Mouse (Mus musculus) gastrocnemius, adult 2 months (tissue): Measurements from ENCODE around the gene Tmem94. TPM values are rescaled to one million over a fixed set of nuclear protein-coding genes. Genes with fewer than 3 reads are reported as not detected.
"Not testable (repeated sequence)": the region's sequence is repeated elsewhere in the genome, so short reads cannot be mapped to it uniquely, and the experiment has no call there.

Source experiments
- DNase-seq: peaks from one replicate; pipeline ENCODE4 v3.0.0; 2022
- H3K27ac ChIP-seq: fragments of 200-600 bp; 2 replicates; pipeline ENCODE4 v1.8.1; 2022; ENCODE audit warnings: mild to moderate bottlenecking
- H3K4me3 ChIP-seq: fragments of 200-600 bp; 2 replicates; pipeline ENCODE4 v1.8.1; 2022; ENCODE audit warnings: mild to moderate bottlenecking, moderate library complexity
- CTCF ChIP-seq: fragments of 200-600 bp; IDR thresholded peaks from 2 replicates; pipeline ENCODE4 v1.8.1; 2022; ENCODE audit warnings: antibody characterized with exemption, mild to moderate bottlenecking, moderate library complexity
- intact Hi-C: fragments of 180-260 bp; cut with DNase I; formaldehyde crosslinking; loops from one replicate; pipeline ENCODE4 v1.15.1; 2025
- total RNA-seq, 2 experiments: library from RNA; stranded (reverse); gene quantifications; 2 replicates each; pipeline ENCODE4 v1.2.3; 2021

Tmem94 gene
- total RNA-seq, 2 experiments from 2014 or later: 90.6 to 99.5 TPM

DNA sequence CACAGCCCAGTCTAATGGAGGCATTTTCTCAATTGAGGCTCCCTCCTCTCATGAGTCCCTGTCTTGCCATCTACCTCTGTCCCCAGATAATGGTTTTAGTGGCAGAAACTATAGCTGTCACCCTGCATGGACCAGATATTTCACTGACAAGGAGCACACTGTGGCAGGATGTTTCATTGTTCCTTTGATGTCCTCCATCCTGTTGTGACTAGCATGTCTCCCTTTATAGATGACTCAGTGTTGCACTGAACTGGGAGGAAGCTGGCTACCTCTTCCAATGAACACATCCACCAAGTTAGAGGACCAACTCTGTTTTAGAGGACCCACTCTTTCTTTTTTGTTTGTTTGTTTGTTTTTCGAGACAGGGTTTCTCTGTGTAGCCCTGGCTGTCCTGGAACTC is 19.1 kb upstream of the Tmem94 start:
- Histone ChIP-seq H3K4me3 (no peak overlapping the region), H3K27ac (no peak overlapping the region)
- TF ChIP-seq CTCF: no peak
- intact Hi-C loops: no loop called here
- no peak for DNase-seq

DNA sequence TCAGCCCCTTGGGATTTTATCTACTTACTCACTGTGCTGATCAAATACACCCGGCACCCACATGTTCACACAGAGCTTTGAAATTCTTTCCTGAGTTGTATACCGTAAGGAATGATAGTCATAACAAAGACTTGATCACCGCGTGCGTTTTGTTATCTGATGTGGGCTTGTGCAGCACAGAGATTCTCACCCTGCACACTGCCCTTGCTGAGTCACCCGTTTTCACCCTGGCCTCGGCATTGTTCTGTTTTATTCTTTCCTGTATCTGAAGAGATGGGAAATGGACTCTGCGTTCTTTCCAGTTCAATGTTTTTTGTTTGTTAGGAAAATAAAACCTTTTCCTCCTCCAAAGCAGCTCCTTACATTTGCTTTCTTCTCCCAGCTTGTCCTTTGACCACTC is 18.5 kb upstream of the Tmem94 start:
- DNase-seq: no peak
- TF ChIP-seq CTCF: no peak
- intact Hi-C loops: no loop called here
- no peak overlapping the region for H3K27ac ChIP-seq
- no peak overlapping the region for H3K4me3 ChIP-seq

DNA sequence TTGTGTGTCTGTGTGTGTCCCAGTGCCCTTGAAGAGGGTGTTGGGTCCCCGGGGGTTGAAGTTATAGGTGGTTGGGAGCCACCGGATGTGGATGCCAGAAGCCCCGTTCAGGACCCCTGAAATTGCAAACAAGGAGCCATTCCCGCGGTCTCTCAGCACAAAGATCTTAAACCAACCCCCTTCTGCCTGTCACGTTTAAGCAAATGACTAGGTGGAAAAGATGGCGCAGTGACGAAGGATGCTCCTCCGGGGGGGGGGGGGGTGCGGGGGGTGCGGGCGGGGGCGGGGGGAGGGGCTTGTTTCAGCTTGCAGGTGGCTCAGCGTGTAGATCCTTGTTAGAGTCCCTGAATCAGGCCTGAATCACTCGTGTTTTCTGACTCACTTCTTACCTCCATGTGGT is 17.9 kb upstream of the Tmem94 start:
- intact Hi-C loops: no loop called here
- DNase-seq: no peak
- H3K27ac ChIP-seq: no peak overlapping the region
- no peak for TF ChIP-seq CTCF
- no peak overlapping the region for H3K4me3 ChIP-seq

DNA sequence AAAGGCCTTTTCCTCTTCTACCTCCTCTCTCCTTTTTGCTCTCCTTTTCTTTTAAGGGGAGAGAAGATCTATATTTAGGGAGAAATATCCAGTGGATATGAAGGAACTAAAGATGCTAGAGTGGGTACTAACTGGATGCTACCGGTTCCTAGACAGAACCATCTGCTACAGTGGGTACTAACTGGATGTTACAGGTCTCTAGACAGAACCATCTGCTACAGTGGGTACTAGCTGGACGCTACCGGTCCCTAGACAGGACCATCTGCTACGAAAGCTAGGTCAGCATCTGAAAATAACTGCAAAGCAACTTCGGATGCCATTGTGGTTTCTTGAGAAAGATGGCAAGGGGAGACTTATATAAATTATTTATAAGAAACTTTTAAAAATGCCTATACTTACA is 15.4 kb upstream of the Tmem94 start:
- intact Hi-C loops: loop anchor here (5.0 kb wide), 1 partner anchor 37 kb away; no protein-coding TSS in a partner anchor
- Histone ChIP-seq H3K4me3 (no peak overlapping the region), H3K27ac (no peak overlapping the region)
- no peak for TF ChIP-seq CTCF
- DNase-seq: no peak

DNA sequence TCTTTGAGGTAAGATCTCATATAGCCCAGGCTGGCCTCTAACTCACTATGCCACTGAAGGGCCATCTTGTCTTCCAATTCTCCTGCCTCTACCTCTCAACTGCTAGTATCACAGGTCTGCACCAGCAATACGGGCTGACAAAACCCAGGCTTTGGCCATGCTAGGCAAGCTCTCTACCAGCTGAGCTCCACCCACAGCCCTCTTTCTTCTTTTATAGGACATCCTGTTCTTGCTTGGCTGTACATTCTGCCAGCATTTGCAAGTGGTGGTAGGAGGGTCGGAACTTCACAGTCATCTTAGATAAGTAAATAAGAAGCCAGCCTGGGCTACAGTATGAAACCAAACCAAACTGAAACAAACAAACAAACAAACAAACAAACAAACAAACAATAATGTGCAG is 13.5 kb upstream of the Tmem94 start:
- no peak for TF ChIP-seq CTCF
- H3K27ac ChIP-seq: no peak overlapping the region
- intact Hi-C loops: loop anchor here (5.0 kb wide), 1 partner anchor 36 kb away; no protein-coding TSS in a partner anchor
- H3K4me3 ChIP-seq: no peak overlapping the region
- DNase-seq: no peak

DNA sequence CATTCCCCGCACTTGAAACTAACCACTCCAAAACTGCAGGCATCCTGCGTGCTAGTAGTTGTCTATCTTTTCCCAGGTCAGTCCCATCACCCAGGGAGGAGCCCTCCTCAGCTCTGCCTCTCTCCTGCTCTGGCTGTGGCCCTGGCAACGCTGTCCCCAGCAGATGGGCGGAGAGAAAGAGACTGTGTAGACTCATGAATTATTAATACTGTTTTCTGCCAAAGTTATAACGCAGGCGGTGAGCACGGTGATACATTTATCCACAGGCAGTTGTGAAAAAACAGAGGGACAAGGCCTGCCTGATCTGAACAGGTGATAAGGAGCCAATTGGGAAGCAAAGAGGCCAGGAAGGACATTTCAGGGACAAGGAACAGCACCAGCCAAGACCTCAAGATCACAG is 12.6 kb upstream of the Tmem94 start:
- Histone ChIP-seq H3K27ac (no peak overlapping the region), H3K4me3 (no peak overlapping the region)
- TF ChIP-seq CTCF: no peak
- intact Hi-C loops: loop anchor here (5.0 kb wide), 1 partner anchor 35 kb away; no protein-coding TSS in a partner anchor
- no peak for DNase-seq

DNA sequence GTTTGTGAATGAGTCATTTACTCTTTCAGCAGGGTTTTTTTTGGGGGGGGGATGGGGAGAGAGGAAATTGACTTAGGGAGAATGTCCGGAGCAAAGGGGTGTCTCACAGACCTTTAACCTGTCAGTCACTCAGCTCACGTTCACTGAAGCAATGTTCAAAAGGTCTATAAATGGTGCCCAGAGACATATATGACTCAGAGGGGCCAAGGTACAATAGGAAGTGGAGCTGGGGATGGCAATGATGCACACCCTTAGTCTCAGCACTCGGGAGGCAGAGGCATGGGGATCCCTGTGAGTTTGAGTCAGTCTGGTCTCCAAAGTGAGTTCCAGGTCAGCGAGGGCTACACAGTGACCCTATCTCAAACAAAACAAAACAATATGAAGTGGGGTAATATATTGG is 11.7 kb upstream of the Tmem94 start:
- TF ChIP-seq CTCF: no peak
- no peak overlapping the region for H3K27ac ChIP-seq
- no peak for DNase-seq
- intact Hi-C loops: loop anchor here (5.0 kb wide), 1 partner anchor 34 kb away; no protein-coding TSS in a partner anchor
- no peak overlapping the region for H3K4me3 ChIP-seq

DNA sequence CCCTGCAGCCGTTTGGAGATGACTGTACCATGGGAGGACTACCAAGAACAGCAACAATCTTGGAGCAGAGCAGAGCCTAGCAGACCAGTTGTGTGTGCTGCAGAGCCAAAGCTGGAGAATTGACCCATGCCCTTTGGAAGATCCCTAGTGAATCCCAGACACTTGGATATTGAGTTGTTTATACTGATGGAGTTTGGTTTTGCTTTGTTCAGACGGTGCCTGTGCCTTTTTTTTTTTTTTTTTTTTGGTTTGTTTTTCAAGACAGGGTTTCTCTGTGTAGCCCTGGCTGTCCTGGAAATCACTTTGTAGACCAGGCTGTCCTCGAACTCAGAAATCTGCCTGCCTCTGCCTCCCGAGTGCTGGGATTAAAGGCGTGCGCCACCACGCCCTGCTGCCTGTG is 3.1 kb upstream of the Tmem94 start:
- not testable (repeated sequence) for DNase-seq, H3K4me3 ChIP-seq, H3K27ac ChIP-seq
- intact Hi-C loops: loop anchor here (5.0 kb wide), 1 partner anchor 40 kb away; no protein-coding TSS in a partner anchor

DNA sequence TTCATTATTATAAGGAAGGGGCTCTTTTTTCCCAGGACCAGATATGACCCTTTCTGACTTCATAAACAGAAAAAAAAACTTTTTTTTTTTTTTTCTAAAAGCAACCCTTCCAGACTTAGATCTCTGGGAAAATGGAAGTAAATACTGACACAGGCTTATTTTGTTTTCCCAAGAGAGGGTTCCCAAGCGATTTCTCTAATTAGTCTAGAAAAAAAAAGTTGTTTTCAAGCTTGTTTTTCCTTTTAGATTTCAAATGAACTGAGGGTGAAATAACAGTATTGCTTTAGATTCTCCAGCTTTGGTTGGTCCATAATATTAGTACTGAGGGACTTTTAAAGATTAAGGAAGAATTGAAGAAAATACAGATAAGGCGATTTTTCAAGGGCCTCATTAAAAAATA is 535 bp upstream of the Tmem94 start:
- Histone ChIP-seq H3K27ac (peak overlapping the region; percentile 100), H3K4me3 (peak overlapping the region; percentile 84)
- no peak for DNase-seq
- TF ChIP-seq CTCF: no peak
- intact Hi-C loops: loop anchor here (5.0 kb wide), 1 partner anchor 42 kb away; no protein-coding TSS in a partner anchor

DNA sequence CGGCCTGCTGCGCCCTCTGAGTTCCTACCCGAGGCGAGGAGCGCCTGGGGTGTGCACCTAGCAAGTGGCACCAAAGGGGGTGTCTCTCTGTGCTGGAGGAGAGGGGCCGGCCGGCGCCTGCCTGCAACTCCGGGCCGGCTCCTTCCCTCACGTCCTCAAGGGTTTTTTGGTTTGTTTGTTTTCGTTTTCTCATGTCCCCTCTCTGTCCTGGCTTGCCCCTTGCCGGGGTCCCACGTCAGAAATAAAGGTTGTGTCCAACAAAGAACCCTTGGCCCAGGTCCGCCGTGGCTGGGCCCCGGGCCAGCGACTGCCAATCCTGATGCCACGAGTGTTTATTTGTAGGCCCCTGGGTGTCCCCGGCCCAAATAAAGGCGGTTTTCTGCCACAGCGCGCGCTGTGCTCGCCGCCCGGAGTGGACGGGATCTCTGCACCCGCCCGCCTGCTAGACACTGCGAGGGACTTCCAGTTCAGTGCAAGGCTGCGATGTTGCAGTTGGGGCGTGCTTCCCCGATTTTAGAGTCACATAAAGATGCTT is 441 bp downstream of the Tmem94 start:
- DNase-seq: peak; percentile 75
- H3K4me3 ChIP-seq: peak overlapping the region; percentile 84
- H3K27ac ChIP-seq: peak overlapping the region; percentile 100
- no peak; the same call in 1 of the 2 replicates for TF ChIP-seq CTCF
- intact Hi-C loops: no loop called here

DNA sequence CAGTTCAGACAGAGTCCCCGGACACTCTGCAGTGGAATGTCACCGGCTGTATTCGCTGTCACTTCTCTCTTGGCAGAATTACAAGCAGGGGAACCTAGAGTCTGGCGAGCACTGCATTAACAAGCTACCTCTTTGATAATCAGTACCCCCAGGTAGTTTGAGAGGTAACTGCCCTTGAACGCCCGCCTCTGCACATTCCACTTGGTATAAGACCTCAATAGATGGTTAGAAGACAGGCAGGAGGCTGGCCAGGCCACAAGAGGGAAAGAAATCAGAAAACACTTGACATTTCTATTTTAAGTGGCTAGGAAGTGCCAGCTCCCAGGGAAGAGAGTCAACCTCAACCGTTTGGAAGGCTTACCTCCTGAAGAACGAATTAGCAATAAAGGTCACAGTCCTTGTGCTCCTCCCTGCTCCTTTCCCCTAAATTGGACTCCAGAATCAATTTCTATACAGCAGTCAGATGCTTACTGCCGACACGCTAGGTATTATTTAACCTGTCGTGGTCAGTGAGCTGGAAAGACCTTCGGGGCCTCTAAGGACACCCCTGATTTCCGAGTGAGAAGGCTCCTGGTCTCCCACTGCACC is 1.2 kb downstream of the Tmem94 start:
- peak; percentile 16 for TF ChIP-seq CTCF
- Histone ChIP-seq H3K27ac (peak overlapping the region; percentile 100), H3K4me3 (peak overlapping the region; percentile 84)
- DNase-seq: peak; percentile 60
- intact Hi-C loops: no loop called here

DNA sequence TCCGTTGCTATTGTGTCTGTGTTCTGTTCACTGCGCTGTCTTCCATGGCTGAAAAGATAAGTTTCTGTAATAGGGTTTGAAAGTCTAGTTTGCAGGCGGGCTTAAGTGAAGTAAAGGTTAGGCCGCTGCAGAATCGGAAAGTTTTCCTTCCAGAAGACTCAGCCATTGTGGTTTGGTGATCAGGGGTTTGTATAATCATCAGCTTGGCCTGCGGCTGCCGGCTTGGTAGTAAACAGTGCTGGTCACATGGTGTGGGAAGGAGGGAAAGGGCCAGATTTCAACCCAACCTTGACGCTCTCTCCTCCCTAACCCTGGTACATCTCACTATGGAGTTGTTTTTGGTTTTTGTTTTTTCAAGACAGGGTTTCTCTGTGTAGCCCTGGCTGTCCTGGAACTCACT is 1.7 kb downstream of the Tmem94 start:
- Histone ChIP-seq H3K27ac (peak overlapping the region; percentile 100), H3K4me3 (peak overlapping the region; percentile 84)
- TF ChIP-seq CTCF: no peak
- DNase-seq: peak; percentile 35
- intact Hi-C loops: no loop called here

DNA sequence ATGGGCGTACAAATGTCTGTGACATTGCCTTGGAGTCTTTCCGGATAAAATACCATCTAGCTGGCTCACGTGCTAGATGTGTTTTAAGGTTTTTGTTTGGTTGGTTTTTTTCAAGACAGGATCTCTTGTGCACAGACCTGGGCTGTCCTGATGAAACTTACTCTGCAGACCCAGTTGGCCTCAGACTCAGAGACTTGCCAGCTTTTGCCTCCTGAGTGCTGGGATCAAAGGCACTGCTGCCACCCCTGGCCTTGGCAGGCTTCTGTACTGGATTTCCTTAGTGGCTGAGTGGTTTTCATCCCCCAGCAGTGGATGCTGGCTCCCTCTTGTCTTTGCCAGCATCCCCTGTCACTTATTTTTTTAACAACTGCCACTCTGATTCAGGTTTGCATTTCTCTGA is 3.7 kb downstream of the Tmem94 start:
- peak overlapping the region; percentile 84 for H3K4me3 ChIP-seq
- intact Hi-C loops: no loop called here
- TF ChIP-seq CTCF: no peak
- DNase-seq: no peak
- H3K27ac ChIP-seq: peak overlapping the region; percentile 100

DNA sequence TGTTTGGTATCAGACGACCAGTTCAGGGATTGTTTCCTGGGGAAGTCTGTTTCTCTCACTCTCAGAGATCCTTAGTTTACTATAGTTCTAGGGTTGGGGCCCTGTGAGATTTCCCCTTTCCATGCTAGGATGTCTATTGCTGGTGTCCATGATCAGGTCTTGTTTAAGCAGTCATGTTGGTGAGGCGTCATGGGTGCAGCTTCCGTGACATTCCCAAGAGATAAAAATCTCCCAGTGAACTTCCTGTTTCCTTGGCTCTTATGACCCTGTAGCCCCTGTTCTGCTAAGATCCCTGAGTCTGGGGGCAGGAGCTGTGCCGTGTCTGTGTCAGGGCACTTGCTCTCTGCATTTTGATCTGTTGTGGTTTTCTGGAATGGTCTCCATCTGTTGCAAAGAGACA is 9.4 kb downstream of the Tmem94 start:
- H3K27ac ChIP-seq: peak overlapping the region; percentile 91
- TF ChIP-seq CTCF: no peak
- intact Hi-C loops: loop anchor here (5.0 kb wide), 1 partner anchor 52 kb away; no protein-coding TSS in a partner anchor

More for the DNA sequence above, 9.4 kb downstream of the Tmem94 start:
- peak; percentile 17 for DNase-seq
- peak overlapping the region; percentile 56 for H3K4me3 ChIP-seq
